Mouse (Mus musculus) E14TG2a.4 (cell line): Measurements from ENCODE around the gene Tada1.

Experiments
- CTCF ChIP-seq: conservative IDR thresholded peaks from 2 replicates; pipeline ENCODE4 v1.5.1; 2014; ENCODE audit warnings: low read length
- NANOG ChIP-seq: IDR thresholded peaks from 2 replicates; pipeline ENCODE4 v1.6.1; 2014; ENCODE audit warnings: borderline replicate concordance, low read length, mixed read lengths
- POU5F1 ChIP-seq: IDR thresholded peaks from 2 replicates; pipeline ENCODE4 v1.6.1; 2014; ENCODE audit warnings: low read length, borderline replicate concordance

DNA sequence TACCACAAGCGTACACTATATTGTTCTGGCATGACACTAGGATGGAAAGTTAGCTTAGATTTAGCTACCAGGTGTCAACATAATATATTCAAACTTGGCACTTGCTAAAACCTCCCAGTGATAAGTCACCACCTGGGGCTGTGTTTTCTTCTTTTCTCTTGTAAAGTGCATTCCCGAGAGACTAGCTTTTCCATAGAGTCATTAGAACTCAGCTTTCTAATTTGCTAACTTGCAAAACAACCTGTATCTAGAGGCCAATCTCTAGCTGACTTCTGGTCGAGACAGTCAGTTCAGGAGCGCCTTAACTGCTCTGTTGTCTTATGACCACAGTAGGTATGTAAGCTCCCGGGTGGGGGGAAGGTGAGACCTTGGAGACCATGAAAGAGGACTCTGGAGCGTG is 60.5 kb downstream of the Tada1 start:
- TF ChIP-seq CTCF = no peak
- TF ChIP-seq NANOG = no peak
- TF ChIP-seq POU5F1 = no peak
